Mouse (Mus musculus): ENCODE results near the gene Cby1.
"Not testable (repeated sequence)": the region's sequence is repeated elsewhere in the genome, so short reads cannot be mapped to it uniquely, and the experiment has no call there.

Gene Cby1

GRCm38 (mm10) chr15:79658531-79659375 is at the start of gene Cby1, which contains the start of gene Fam227a:
TSS of gene Cby1 (plus strand) at chr15:79659199.
TSS of gene Fam227a (minus strand) at chr15:79658956.
- DNase-seq: peak; percentile 96

GRCm38 (mm10) chr15:79609226-79609625 is 49.8 kb upstream of the Cby1 start:
- no peak for DNase-seq

- no peak for DNase-seq
Measured at GRCm38 (mm10) chr15:79615501-79615900, 43.5 kb upstream of the Cby1 start.

- no peak for DNase-seq
Measured at GRCm38 (mm10) chr15:79616729-79617128, 42.3 kb upstream of the Cby1 start.

- no peak for DNase-seq
Measured at GRCm38 (mm10) chr15:79617135-79617534, 41.9 kb upstream of the Cby1 start.

- DNase-seq: no peak
Measured at GRCm38 (mm10) chr15:79618456-79618855, 40.5 kb upstream of the Cby1 start.

- DNase-seq: no peak
Measured at GRCm38 (mm10) chr15:79619770-79620414, 39.1 kb upstream of the Cby1 start.

- no peak for DNase-seq
Measured at GRCm38 (mm10) chr15:79630471-79630870, 28.5 kb upstream of the Cby1 start.

GRCm38 (mm10) chr15:79641135-79641817 is 17.7 kb upstream of the Cby1 start:
- no peak for DNase-seq

GRCm38 (mm10) chr15:79645483-79645882 is 13.5 kb upstream of the Cby1 start:
- no peak for DNase-seq

GRCm38 (mm10) chr15:79648130-79648529 is 10.9 kb upstream of the Cby1 start:
- no peak for DNase-seq

- peak; percentile 33 for DNase-seq
Measured at GRCm38 (mm10) chr15:79650569-79650968, 8.4 kb upstream of the Cby1 start.

- no peak for DNase-seq
Measured at GRCm38 (mm10) chr15:79651481-79651880, 7.5 kb upstream of the Cby1 start.

- no peak for DNase-seq
Measured at GRCm38 (mm10) chr15:79656451-79656850, 2.5 kb upstream of the Cby1 start.

GRCm38 (mm10) chr15:79657837-79658530 is 1.0 kb upstream of the Cby1 start:
- peak; percentile 91 for DNase-seq

- peak; percentile 51 for DNase-seq
Measured at GRCm38 (mm10) chr15:79661852-79662251, 2.9 kb downstream of the Cby1 start.

- no peak for DNase-seq
Measured at GRCm38 (mm10) chr15:79664666-79665065, 5.7 kb downstream of the Cby1 start.

- DNase-seq: no peak
Measured at GRCm38 (mm10) chr15:79669195-79669594, 10.2 kb downstream of the Cby1 start.

GRCm38 (mm10) chr15:79670249-79670971 is 11.4 kb downstream of the Cby1 start, which contains the start of gene Tomm22:
TSS of gene Tomm22 (plus strand) at chr15:79670861.
- peak; percentile 91 for DNase-seq

- DNase-seq: no peak
Measured at GRCm38 (mm10) chr15:79670972-79671299, 11.9 kb downstream of the Cby1 start.

- DNase-seq: not testable (repeated sequence)
Measured at GRCm38 (mm10) chr15:79671828-79672348, 12.9 kb downstream of the Cby1 start.

- DNase-seq: no peak
Measured at GRCm38 (mm10) chr15:79677936-79678335, 18.9 kb downstream of the Cby1 start.

All from kidney, adult 9 months (tissue).